Mouse (Mus musculus): ENCODE results near the gene Spns3.

Spns3 gene

GRCm38 (mm10) chr11:72508651-72509050 is 41.7 kb downstream of the Spns3 start:
- no peak for DNase-seq

- DNase-seq, result no peak
Measured at GRCm38 (mm10) chr11:72507651-72508050, 42.7 kb downstream of the Spns3 start.

GRCm38 (mm10) chr11:72504016-72504797 is 46.1 kb downstream of the Spns3 start:
- no peak for DNase-seq

GRCm38 (mm10) chr11:72503501-72503921 is 46.8 kb downstream of the Spns3 start:
- DNase-seq, result no peak

GRCm38 (mm10) chr11:72502236-72502635 is 48.1 kb downstream of the Spns3 start:
- DNase-seq, result no peak

GRCm38 (mm10) chr11:72501426-72502002 is 48.8 kb downstream of the Spns3 start:
- no peak for DNase-seq

GRCm38 (mm10) chr11:72500139-72500538 is 50.2 kb downstream of the Spns3 start:
- no peak for DNase-seq

GRCm38 (mm10) chr11:72497367-72497766 is 52.9 kb downstream of the Spns3 start:
- DNase-seq, result no peak

GRCm38 (mm10) chr11:72496775-72497174 is 53.5 kb downstream of the Spns3 start:
- DNase-seq, result no peak

- DNase-seq, result no peak
Measured at GRCm38 (mm10) chr11:72496066-72496465, 54.2 kb downstream of the Spns3 start.

GRCm38 (mm10) chr11:72494046-72494988 is 56.0 kb downstream of the Spns3 start:
- DNase-seq, result no peak

- DNase-seq, result no peak
Measured at GRCm38 (mm10) chr11:72491130-72491960, 59.0 kb downstream of the Spns3 start.

GRCm38 (mm10) chr11:72489881-72490301 is 60.4 kb downstream of the Spns3 start, which contains the start of gene Spns2:
Spns2 (minus strand) TSS chr11:72489904.
- peak; percentile 90 for DNase-seq

- no peak for DNase-seq
Measured at GRCm38 (mm10) chr11:72489397-72489796, 60.9 kb downstream of the Spns3 start.

GRCm38 (mm10) chr11:72488753-72489271 is 61.5 kb downstream of the Spns3 start:
- DNase-seq, result peak; percentile 79

GRCm38 (mm10) chr11:72487739-72488138 is 62.6 kb downstream of the Spns3 start:
- DNase-seq, result no peak

GRCm38 (mm10) chr11:72487171-72487570 is 63.1 kb downstream of the Spns3 start:
- no peak for DNase-seq

- DNase-seq, result no peak
Measured at GRCm38 (mm10) chr11:72485960-72486359, 64.3 kb downstream of the Spns3 start.

- DNase-seq, result peak; percentile 47
Measured at GRCm38 (mm10) chr11:72485157-72485556, 65.1 kb downstream of the Spns3 start.

GRCm38 (mm10) chr11:72484549-72484948 is 65.8 kb downstream of the Spns3 start:
- no peak for DNase-seq

- no peak for DNase-seq
Measured at GRCm38 (mm10) chr11:72481952-72482351, 68.4 kb downstream of the Spns3 start.

GRCm38 (mm10) chr11:72481313-72481712 is 69.0 kb downstream of the Spns3 start:
- no peak for DNase-seq
